Mouse (Mus musculus) brain, adult 2 months (tissue): ENCODE results near the gene Pde4d.
A peak's percentile ranks its signal among the peaks of the same experiment; 100 is the strongest.

Experiments used
- DNase-seq: peaks from one replicate; pipeline ENCODE4 v3.0.0; 2011; ENCODE audit warnings: low read depth, low spot score

Gene Pde4d

DNA sequence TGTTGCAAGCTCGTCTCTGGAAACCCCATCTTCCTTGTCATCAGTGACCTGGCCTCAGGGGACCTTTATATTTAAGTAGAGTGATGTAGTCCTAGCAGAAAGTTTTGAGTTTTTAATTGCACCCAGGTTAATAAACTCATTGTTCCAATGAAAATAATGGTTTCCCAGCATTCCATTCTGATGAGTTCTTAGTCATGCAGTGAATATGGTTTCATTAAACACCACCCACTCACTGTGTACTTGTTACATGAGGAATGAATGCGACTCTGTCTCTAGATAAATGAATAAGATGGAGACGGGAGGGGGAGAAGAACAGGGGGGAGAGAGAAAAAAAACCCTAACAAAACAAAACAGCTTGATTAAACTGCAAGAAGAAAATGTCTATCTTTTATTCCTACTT, 148.9 kb downstream of the Pde4d start:
- DNase-seq: no peak

DNA sequence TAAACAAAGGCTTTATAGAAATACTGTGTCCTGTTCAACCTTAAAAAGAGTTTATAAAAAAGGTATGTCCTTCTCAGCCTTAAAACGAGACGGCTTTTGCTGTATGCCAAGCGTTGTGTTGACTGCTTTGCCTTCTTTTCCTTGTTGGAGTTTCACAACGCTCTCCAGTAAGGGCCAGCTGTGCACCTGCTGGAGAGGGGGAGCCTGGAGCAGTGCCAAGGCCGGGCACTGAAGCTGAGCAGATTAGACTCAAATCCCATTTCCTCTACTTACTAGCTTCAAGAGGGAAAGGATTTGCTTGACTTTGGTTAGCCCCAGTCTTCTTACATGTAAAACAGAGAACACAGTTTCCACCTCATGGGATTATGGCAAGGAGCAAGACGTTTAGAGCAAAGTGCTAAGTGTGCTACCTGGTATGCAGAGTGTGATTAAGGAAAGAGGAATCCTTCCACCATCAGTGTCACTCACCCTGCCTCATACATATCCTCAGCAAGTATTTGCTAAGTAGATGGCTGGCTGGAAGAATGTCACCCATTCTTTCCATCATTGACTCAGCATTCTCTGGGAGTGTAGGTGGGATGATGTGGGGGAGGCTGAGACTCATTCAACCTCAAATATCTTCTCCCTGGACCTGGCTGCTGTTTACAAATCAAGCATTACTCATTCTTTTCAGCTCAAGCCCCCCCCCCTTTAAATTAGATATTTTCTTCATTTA, 149.6 kb downstream of the Pde4d start:
- peak; percentile 33 for DNase-seq

DNA sequence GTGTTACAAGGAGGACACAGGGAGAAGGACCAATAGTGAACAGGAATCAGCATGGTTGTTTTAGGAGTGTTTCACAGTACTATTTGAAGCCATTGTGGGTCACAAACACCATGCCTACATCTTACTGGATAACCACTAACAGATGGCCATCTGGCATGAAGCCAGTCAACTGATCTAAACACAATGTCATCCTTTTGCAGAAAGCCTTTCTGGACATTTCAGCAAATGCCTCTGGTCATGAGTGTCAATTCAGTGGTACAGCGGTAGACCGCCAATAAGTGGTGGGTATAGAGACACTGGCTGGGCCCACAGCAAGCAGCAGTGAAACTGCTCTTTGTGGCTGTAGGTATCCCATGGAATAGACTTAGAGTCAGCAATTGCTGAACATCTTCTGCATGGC, 151.3 kb downstream of the Pde4d start:
- peak; percentile 17 for DNase-seq

DNA sequence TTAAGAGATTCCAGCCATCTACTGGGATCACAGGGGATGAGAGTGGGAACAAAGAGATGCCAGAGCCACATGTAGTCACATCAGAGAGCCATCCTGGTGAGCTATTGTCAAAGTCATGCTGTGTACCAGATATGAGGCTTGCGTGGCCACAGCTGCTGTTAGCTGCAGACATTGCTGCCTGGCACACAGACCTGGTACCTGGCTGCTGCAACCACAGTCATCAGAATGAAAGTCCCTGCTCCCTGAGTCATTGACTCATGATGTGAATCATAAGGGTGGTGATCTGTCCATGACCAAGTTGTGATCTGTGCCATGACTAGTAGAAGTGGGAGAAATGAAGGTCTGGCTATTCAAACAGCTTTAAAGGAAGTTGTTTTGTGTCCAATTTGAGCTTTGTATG, 153.8 kb downstream of the Pde4d start:
- no peak for DNase-seq

DNA sequence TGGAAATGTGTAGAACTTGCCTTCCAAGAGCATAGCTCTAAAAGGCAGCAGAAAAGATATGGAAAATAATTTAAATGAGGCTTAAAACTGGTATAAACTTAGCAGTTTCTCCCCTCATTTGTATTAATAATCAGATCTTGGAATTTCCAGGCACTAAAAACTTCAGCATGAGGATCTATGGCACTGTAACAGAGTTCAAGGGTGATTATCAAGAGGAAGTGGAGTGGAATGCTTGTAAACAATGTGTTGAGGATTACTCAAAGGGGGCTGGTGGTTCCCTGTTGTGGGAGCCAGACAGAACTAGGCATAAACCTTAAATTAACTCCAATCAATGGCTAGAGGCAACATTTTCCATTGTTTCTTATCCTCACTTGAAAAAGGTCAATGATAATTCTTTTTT, 154.5 kb downstream of the Pde4d start:
- no peak for DNase-seq

DNA sequence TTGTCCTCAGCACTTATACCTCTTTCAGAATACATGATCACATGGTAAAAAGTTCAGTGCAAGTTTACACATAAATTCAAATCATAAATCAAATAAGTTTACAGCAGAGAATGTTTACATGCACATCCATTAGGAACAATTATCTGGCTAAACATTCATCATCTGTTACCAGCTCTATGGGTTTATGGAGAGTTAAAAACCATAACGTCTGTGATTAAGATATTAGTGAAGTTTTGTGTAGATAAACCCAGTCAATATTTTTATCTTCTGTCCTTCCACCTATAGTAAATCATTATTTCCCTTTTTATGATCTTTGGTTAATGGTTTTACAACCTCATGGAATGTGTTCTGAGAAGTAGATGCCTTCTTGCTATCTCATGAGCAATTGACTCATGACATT, 168.5 kb downstream of the Pde4d start:
- no peak for DNase-seq

DNA sequence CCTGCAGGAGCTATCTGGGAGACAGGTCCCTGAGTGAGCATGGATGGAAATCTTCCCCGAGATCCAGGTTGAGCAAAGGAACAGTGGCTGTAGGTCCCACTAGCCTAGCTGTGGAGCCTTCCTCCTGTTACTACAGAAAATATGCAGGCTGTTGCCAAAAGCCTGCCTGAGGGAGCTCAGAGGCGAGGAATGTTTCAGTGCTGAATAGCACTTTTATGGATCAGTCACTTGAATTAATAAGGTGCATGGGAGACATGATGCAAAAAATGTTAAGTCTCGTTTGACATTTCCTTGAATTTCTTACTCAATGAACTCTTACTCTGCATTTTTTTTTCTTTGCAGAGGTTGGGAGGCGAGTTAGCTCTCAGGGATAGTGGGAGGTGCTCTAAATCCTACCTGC, 172.9 kb downstream of the Pde4d start:
- peak; percentile 10 for DNase-seq

DNA sequence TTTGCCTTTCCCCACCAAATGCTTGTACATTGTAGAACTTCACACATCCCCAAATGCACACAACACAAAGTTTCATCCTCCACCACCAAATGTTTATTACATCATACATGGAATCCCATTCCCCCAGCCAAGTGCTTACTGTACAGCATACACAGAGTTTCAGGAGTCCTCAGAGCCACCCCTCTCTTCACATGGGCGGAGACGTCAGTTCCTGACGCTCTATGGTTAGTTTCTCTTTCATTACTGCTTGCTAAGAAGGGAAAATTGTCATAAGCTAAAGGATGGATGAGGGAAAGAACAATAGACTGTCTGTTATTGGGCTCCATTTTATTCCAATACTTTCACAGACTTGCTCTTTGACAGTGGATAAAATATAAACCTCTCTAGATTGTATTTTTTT, 174.2 kb downstream of the Pde4d start:
- DNase-seq: no peak

DNA sequence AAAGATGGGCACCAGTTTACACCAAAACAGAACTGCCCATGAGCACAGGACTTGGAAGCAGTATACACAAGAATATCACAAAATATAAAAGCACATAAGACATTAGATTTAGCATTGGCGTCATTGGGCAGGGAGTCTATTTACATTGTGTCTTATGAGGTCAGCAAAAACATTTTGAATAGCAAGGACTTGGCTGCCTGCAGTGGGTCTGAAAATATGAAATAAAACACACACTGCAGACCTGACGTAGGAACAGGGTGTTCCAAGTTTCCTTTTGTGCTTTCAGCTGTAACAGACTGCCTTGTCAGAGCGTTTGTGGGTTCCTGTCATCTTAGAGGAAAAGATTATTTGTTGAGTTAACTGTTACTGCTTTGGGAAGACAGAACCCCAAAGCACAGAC, 176.4 kb downstream of the Pde4d start:
- no peak for DNase-seq

DNA sequence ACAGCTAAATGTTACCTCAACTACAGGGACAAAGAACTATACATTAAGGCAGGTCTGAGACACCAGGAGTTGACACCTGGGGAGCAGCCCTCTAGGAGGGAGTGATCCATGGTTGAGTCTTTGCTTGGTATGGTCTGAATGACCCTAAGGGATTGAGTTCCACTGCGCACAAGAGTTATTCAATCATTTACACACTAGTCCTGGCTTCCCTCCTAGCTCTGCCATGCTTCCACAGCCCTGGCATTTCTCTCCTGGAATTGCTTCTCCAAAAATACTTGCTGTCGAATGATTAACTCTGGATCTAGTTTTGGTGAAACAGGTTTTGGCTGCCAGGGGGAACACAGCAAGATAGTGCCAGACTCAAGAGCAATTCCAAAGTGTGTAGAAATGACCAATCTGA, 178.8 kb downstream of the Pde4d start:
- peak; percentile 9 for DNase-seq

DNA sequence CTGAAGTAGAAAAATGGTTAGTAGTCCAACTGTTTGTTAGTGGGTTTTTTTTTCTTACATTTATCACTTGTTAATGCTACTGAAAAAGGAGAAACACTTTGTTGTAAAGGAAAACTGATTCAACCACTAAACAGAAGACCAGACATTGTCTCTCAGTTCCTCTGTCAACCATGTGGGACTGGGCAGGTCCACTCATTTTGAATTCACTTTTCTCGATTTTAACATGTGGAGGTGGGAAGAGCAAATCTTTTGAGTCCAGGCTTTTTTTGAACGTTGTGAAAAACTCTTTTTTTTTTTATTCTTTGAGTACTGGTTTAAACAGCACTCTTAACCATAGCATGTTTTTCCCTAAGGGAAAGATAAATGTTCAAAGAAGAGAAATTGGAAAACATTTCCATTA, 180.8 kb downstream of the Pde4d start:
- no peak for DNase-seq

DNA sequence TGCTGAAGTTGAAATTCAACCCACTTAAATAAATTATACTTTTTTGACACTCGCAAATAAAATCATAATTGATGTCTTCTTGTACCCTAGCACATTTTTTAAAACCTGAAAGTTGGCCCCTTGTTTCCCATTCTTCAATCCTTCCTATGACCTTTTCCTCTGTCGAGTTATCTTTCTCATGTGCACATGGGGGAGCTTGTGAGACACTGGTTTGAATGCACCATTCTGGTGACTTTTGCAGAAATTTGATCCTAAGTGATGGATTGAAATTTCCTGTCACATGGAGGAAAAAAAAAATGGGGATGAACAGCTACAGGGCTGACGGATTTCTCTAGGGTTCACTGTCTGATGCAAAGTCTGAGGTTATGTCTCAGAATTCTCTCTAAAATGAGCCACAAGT, 181.5 kb downstream of the Pde4d start:
- DNase-seq: peak; percentile 22

DNA sequence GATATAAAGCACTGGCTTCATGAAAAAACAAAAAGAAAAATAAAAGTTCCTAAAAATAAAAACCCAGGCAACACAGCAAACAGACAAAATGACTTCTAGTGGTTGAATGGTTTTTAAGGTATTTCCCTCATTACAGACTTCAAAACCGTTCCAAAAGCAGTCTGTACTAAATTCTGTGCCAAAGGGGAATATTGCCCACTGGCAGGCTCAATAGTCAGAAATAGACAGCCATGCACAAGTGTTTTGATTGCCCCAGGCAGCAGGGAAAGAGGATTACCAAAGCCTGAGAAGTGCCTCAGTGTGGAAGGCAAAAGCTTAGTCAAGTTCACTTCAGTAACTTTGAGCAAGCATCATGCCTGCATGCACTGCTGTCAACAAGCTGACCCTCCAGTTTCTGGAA, 186.8 kb downstream of the Pde4d start:
- DNase-seq: no peak

DNA sequence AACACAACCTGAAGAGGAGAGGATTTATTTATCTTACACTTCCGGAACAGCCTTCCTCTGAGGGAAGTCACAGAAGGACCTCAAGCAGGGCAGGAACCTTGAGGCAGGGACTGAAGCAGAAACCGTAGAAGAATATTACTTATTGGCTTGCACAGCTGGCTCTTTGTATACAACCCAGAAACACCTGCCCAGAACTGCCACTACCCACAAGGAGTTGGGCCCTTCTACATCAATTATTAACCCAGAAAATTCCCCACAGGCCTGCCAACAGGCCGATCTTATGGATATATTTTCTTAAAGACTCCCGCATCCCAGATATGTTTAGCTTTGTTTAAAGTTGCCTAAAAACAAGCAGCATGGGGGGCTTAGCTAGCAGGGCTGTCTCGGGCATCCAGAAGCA, 192.5 kb downstream of the Pde4d start:
- DNase-seq: no peak

DNA sequence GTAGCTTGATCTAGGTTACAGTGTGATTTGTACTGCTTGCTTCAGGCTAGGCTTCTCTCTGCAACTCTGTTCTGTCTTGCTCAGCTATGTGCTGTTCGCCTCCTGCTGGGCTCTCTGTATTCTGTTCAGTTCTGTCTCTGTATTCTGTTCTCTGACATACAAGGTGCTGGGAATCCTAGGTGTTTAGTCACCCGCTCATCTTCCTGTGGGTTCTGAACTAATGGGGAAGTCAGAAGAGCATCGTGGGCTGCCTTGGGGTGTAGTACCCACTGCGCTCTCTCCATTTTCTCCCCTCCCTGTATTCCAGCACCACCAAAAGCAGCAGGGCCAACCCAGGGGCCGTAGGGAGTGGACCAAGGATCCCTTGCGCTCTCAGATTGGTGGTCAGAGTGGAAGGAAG, 197.1 kb downstream of the Pde4d start:
- DNase-seq: no peak

DNA sequence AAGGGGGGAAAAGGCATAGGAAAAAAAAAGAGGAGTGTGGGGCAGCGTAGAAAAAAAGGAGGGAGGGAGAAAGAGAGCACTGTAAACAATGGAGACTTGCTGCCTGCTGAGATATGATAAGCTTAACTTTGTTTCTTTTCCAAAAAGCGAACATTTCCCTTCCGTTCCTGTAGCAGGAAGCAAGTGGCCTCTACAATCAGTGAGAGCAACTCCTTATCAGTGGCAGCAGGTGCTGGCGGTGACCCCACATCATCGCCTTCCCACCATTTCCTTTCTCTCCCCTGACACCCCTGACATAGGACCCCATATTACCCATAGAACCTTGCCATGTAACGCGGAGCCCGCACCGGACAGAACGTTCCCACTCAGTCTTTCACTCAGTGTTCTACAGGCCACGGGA, 197.5 kb downstream of the Pde4d start:
- no peak for DNase-seq

DNA sequence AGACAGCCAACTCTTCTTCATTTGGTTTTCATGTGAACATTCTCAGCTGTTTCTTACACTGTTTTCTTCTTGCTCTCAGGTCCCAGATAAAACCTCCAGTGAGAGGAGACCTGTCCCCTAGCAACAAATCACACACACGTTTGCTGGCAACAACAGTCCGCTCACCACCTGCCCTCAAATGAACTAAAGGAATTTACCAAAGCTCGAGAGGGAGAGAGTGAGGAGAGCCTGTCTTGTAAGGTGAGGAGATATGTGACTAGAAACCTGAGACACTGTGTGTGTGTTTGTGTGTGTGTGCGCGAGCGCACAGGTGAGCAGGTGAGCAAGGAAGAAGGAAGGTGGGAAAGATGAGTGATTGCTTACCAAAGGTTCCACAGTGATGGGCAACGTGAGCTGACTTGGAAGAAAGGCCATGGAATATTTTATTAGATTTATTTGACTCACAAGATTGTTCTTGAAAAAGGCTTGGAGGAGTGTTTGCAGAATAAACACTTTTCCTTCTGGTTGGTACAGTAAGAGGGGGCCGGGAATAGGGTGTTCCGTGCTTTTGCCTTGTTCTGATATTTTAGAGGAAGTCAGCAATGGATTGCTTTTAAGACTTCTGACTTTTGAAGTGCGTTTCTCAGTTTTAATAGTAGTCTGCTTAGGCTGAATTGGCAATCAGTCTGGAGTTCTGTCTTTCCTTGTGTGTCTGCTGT, 204.4 kb downstream of the Pde4d start:
- DNase-seq: peak; percentile 11

DNA sequence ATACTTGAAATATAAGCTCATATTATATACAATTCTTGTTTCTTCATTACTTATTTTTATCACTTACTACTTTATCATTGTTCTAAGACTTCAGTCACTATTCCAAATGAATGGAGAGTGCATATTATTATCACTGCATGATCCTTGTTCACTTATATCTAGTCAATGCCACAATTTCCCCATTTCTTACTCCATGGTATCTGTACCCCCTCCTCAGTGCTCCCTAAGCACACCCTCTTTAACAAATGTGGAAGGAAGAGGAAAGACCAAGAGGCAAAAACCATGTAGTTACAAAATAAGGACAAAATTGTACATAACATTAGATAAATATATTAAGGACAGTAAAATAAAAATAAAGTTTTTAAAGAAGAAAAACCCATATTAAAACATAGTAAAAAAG, 216.8 kb downstream of the Pde4d start:
- no peak for DNase-seq

DNA sequence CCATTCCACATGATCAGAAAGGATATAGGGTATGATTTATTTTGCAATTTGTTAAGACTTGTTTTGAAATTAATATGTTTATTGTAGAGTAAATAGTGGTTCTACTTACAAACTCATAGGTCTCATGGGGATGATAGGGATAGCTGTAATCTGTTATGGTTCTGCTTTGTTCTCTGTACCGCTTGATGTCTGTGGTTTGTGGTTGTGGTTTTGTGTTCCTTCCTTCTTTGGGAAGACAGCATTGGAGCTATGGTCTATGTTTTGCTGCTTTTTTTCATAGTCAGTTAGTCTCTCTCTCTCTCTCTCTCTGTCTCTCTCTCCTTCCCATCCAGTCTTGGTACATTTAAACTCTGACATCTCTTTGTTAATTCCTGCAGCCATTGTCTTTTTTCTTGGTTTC, 217.3 kb downstream of the Pde4d start:
- DNase-seq: no peak

DNA sequence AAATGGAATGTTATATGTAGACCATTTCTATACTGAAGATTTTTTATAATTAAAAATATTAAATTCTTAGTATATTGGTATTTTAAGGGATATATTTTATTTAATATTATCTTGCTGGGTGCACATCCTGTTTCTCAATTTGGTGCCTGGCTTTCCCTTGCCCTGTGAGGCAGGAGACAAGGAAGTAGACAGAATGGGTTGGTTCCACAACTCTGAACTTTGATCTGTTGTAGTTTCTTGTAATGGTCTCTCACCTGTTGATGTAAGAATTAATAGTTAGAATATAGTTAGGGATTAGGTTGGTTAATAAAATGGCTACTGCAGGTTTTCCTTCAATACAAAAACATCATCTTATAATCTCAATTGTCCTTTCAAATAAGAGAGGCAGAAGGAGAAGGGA, 227.3 kb downstream of the Pde4d start:
- no peak for DNase-seq

DNA sequence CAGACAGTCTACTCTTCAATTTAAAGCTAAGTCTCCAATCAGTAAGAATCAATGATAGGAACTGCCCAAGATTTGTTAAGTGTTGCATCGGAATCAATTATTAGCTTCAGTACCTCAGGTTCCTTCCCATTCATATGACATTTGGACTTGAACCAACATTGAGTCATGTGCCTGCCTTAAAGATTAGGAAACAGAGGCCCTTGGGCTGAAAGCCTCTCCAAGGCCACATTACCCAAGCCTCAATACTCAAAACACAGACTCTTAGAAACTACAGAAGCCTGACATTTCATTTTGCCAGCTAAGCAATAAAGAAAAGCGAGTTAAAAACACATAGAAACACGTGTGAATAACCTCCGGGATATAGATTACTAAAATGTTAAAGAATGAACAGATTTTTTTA, 233.3 kb downstream of the Pde4d start:
- DNase-seq: no peak

DNA sequence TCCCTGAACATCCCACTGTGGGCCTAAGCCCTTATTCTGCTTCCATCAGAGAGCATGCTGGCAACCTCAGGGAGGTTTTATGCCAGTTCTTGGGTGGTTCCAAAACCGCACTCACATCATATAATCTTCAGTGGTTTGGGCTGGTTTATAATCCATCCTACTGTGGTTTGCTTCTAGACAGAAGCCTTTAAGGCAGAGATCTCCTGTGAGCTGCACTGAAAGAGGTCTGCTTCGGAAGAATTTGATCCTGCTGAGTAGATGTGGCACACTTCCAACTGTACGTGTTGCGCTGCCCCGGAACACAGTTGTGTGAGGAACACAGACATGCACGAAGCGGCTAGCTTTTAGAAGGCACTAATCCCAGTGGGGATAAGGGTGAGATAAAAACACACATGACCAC, 236.1 kb downstream of the Pde4d start:
- DNase-seq: no peak

DNA sequence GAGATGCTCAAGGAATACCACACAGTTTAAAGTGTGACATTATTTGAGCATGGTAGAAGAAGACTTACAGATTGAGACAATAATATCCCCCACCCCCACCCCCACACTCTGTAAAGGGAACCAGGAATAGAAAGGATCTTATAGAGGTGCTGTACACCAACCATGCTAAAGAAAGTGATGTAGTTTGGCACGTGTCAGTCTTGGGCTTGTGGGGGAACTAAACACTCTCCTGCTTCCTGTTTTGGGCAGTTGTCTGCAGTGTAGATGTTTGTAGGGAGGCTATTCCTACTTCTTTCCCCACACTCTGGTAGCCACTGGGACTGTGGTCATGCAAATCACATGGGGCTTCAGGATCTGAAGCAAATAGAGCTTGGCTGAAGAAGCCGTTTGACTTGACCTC, 236.5 kb downstream of the Pde4d start:
- no peak for DNase-seq

DNA sequence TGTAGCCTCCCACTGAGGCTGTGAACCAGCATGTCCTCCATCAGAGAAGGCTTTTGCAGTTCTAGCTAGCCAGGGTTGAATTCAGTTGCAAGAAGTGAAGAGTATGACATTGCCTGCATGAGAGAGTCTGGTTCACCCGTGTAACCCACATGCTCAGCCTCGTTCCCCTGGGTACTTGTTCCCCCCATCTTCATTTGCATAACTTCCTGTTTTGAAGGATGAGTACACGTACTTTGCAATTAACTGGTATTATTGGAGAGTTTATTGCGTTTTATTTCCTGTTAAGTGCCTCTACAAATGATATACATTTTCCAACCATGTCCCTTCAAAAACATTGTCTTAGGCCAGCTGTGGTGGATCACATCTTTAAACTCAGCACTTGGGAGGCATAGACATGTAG, 237.1 kb downstream of the Pde4d start:
- DNase-seq: no peak
